Mouse (Mus musculus) layer of hippocampus, postnatal 14 days (tissue): ENCODE data around the gene Tmem164. TPM values are rescaled to one million over a fixed set of nuclear protein-coding genes. Genes with fewer than 3 reads are reported as not detected.

Experiments
- DNase-seq, 2 experiments: peaks; one replicate each; pipeline ENCODE4 v3.0.0; 2021 to 2022; ENCODE audit warnings: low spot score in 2 of 2, mixed read lengths in 1 of 2
- total RNA-seq, 2 experiments: library from RNA; stranded (reverse); gene quantifications; 2 replicates each; pipeline ENCODE4 v1.2.3; 2021

Gene Tmem164
- total RNA-seq, 2 experiments from 2014 or later = 25.8 to 27.0 TPM

- no peak for DNase-seq
These were observed 4.5 kb downstream of the Tmem164 start for GRCm38 (mm10) chrX:142685676-142686075.

- no peak for DNase-seq
These were observed 7.3 kb downstream of the Tmem164 start for GRCm38 (mm10) chrX:142688509-142688908.

- no peak for DNase-seq
These were observed 12.1 kb downstream of the Tmem164 start for GRCm38 (mm10) chrX:142693256-142693655.

- DNase-seq = no peak
These were observed 13.1 kb downstream of the Tmem164 start for GRCm38 (mm10) chrX:142694338-142694737.

- DNase-seq = no peak
These were observed 13.7 kb downstream of the Tmem164 start for GRCm38 (mm10) chrX:142694856-142695255.

GRCm38 (mm10) chrX:142696789-142697188 is 15.6 kb downstream of the Tmem164 start:
- DNase-seq = no peak

- no peak for DNase-seq
These were observed 16.5 kb downstream of the Tmem164 start for GRCm38 (mm10) chrX:142697545-142698204.

GRCm38 (mm10) chrX:142698212-142698611 is 17.0 kb downstream of the Tmem164 start:
- DNase-seq = no peak

GRCm38 (mm10) chrX:142702094-142702493 is 20.9 kb downstream of the Tmem164 start:
- no peak for DNase-seq

- no peak for DNase-seq
These were observed 21.4 kb downstream of the Tmem164 start for GRCm38 (mm10) chrX:142702566-142702965.

- no peak for DNase-seq
These were observed 22.7 kb downstream of the Tmem164 start for GRCm38 (mm10) chrX:142703953-142704352.

- DNase-seq = no peak
These were observed 27.1 kb downstream of the Tmem164 start for GRCm38 (mm10) chrX:142708257-142708656.

- no peak for DNase-seq
These were observed 34.8 kb downstream of the Tmem164 start for GRCm38 (mm10) chrX:142716014-142716413.

- DNase-seq = no peak
These were observed 36.8 kb downstream of the Tmem164 start for GRCm38 (mm10) chrX:142717958-142718478.

GRCm38 (mm10) chrX:142718759-142719158 is 37.6 kb downstream of the Tmem164 start:
- DNase-seq = no peak

- DNase-seq = no peak
These were observed 40.7 kb downstream of the Tmem164 start for GRCm38 (mm10) chrX:142721897-142722296.

- DNase-seq = no peak
These were observed 43.0 kb downstream of the Tmem164 start for GRCm38 (mm10) chrX:142724203-142724602.

GRCm38 (mm10) chrX:142725571-142725970 is 44.4 kb downstream of the Tmem164 start:
- DNase-seq = no peak

- DNase-seq = no peak
These were observed 45.1 kb downstream of the Tmem164 start for GRCm38 (mm10) chrX:142726311-142726710.

- no peak for DNase-seq
These were observed 46.6 kb downstream of the Tmem164 start for GRCm38 (mm10) chrX:142727847-142728246.

- DNase-seq = no peak
These were observed 47.8 kb downstream of the Tmem164 start for GRCm38 (mm10) chrX:142729040-142729439.

GRCm38 (mm10) chrX:142729482-142729881 is 48.3 kb downstream of the Tmem164 start:
- no peak for DNase-seq

- no peak for DNase-seq
These were observed 55.9 kb downstream of the Tmem164 start for GRCm38 (mm10) chrX:142737099-142737498.
